Mouse (Mus musculus) thymus, postnatal 0 days (tissue): ENCODE measurements around the gene Por. TPM values are rescaled to one million over a fixed set of nuclear protein-coding genes. Genes with fewer than 3 reads are reported as not detected.

Experiments
- DNase-seq: peaks from one replicate; pipeline ENCODE4 v3.0.0-alpha.2; 2015; ENCODE audit warnings: low spot score
- polyA plus RNA-seq: library from polyadenylated mRNA; unstranded; fragments of >200 nt; fragmentation: Nextera tagmentation; extraction: Ambion mirVana; gene quantifications from 2 replicates; pipeline ENCODE4 v1.2.1, GENCODE M21; 2015

Gene Por
- polyA plus RNA-seq, 1 experiment from 2014 or later = 45.8 TPM

DNA sequence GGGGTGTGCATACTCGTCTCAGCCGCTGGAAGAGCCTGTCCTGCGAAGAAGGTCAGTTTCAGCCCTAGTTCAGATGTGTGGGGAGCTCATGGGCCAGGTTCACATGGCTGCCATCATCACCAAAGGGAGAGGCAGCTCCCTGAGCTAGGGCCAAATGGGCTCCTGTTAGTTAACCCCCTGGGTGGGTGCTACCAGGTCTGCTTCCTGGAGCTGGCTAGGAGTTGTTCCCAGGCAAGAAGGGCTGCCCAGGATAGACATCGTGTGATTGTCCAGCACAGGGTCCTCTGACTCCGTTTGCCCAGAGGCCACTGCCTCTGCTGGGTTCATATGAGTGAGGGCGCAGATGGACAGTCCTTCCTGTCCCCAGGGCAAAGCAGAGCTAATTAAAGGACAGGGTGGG is 56.2 kb downstream of the Por start:
- no peak for DNase-seq

DNA sequence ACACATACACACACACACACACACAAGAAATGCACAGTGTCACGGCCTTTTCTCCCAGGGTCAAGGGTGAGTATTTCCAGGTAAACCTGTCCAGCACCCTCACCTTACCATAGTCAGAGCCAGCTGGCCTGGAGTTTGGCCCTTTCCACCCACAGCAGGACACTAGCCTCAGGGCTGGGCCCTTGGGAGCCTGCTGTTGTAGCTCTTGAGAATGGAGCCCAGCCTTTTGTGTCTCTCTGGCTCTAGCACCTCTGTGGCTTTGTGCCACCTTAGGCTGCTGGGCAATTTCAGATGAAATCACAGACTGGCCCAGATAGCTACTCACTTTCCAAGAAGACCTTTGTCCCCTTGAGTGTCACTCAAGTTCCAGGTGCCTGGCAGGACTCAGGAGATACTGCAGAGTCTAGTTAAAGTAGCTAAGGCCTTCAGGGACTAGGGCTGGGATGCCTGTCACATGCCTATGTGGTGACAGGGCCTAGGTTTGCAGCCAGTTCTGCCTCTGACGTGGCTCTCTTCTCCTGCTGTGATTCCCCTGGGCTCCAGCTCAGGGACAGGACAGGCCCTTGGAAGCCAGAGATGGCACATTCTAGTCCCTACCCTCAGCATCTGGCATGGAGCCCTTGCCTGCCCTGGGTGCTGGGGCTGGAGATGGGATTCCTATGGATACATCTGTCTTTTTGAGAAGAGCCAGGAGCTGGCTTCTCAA is 57.0 kb downstream of the Por start:
- DNase-seq = no peak

DNA sequence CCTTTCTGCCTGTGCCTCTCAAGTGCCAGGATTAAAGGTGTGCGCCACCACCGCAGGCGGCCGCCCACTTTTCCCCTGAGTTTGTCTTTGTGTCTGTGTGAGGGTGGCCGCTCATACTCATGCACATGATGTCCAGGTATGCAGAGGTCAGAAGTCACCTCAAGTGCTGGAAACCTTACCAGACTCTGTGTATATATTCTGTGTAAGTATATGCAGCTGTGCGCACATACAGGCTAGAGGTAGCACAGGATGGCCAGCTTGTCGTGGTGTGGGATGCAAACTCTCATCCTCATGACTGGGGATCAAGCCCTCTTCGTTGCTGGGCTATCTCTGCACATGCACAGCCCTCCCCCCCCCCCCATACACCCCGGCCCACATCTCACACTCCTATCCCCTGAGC is 58.0 kb downstream of the Por start:
- DNase-seq = no peak

DNA sequence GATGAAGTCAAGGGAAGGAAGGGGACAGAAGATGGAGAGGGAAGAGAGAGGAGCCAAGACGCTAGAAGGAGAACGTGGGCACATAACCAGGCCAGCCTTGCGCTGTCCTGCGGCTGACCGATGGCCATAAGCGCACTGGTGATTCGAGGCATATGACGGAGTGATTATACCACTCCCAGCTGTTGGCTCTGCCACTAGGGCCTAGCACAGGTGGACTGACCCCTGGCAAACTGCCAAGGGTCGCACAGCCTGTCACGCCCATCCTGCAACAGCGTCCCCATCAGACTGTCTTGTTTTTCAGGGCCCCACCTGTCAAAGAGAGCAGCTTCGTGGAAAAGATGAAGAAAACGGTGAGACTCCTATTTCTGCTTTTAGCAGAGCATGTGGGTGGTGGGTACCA is 58.5 kb downstream of the Por start:
- DNase-seq = no peak

DNA sequence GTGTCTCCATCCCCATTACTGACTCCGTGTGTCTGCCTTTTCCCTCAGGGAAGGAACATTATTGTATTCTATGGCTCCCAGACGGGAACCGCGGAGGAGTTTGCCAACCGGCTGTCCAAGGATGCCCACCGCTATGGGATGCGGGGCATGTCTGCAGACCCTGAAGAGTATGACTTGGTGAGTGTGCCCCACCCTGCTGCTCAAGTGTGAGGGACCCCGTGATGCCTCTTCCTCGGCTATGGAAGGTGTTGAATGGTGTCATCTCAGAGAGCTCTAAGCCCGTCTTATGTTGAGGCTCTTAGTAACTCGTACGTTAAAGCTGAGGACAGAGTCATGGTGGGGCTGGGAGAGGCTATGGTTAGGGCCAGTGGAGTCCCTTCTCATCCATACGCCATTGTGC is 59.5 kb downstream of the Por start:
- DNase-seq = no peak

DNA sequence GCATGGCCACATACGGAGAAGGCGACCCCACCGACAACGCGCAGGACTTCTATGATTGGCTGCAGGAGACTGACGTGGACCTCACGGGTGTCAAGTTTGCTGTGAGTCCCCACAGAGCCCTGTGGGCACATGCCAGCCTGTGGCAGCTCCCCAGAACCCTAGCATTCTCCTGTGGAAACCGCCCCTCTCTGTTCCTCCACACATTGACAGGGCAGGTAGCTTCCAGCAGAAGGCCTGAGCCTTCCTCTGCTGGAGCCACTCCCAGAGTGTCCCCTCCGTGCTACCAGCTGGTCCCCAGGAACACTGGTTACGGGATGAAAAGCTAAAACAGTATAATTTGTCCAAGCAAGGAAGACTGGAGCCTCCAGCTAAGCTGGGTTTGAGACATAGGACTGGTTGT is 60.4 kb downstream of the Por start:
- no peak for DNase-seq

DNA sequence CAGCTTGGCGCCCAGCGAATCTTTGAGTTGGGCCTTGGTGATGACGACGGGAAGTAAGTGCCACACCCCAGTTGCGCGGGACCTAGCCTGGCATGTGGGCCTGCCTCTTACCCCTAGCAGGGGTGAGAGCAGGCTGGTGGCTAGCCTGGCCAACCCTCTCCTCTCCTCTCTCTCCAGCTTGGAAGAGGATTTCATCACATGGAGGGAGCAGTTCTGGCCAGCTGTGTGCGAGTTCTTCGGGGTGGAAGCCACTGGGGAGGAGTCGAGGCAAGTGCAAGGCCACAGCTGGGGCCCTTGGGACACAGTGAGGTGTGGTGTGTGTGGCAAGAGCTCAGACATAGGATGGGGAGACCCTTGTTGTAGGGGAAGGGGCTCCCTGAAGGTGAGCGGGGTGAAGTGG is 61.1 kb downstream of the Por start:
- no peak for DNase-seq

DNA sequence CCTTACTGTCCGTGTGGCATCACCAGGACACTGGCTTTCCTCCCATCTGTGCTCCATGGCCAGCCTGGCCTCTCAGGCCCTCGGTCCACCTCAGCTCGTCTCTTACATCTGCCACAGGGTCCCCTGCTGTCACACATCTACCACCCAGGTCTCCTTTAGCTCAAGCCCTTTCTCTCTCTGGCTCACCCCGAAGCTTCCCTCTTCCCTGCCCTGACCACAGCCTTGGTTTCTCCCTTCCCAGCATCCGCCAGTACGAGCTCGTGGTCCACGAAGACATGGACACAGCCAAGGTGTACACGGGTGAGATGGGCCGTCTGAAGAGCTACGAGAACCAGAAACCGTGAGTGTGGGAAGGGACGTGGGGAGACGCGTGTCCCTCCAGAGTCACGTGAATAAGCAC is 61.5 kb downstream of the Por start:
- DNase-seq = no peak

DNA sequence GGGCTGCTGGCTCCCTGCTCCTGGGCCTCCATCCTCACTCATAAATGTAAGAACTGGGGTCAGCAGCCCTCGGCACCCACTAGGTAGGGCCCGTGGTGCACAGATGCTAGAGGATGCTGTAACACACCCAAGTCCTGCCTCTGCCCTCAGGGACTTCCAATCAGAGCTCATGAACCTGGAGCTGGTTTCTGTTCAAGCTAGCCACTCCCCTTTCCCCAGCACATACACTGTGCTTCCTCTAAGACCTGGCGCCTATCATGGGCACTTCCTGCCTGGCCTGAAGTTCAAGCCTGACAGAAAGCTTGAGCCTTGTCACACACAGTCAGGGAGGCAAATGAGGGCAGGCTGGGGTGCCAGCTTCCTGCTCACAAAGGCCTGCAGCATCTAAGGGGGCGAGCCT is 63.2 kb downstream of the Por start:
- DNase-seq = no peak

DNA sequence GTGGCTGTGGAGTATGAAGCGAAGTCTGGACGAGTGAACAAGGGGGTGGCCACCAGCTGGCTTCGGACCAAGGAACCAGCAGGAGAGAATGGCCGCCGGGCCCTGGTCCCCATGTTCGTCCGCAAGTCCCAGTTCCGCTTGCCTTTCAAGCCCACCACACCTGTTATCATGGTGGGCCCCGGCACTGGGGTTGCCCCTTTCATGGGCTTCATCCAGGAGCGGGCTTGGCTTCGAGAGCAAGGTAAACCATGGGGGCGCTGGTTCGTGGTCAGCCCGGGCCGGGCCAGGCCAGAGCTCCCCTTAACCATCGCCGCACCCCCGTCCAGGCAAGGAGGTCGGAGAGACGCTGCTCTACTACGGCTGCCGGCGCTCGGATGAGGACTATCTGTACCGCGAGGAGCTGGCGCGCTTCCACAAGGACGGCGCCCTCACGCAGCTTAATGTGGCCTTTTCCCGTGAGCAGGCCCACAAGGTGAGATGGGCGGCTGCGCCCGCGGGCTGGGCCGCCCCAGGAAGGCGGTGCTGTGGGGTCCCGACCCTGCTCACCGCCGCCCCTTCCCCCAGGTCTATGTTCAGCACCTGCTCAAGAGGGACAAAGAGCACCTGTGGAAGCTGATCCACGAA is 64.3 kb downstream of the Por start:
- DNase-seq = no peak

DNA sequence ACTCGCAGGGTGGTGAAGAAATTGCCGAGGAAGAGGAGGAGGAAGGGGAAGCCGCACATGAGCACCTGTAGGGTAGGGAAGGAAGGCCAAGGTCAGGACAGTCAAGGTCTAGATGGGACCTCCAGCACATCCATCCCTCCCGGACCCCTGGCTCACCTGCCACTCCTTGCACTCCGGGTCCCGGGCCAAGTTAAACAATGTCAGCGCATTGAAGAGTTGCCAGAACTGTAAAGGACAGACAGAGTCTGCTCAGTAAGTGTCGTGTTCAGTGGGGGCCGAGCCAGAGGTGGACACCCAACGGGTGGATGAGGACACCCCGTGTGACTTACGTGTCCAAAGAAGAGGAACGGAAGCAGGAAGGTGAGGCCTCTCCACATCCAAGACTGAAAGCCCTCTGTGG is 65.9 kb downstream of the Por start:
- DNase-seq = no peak

DNA sequence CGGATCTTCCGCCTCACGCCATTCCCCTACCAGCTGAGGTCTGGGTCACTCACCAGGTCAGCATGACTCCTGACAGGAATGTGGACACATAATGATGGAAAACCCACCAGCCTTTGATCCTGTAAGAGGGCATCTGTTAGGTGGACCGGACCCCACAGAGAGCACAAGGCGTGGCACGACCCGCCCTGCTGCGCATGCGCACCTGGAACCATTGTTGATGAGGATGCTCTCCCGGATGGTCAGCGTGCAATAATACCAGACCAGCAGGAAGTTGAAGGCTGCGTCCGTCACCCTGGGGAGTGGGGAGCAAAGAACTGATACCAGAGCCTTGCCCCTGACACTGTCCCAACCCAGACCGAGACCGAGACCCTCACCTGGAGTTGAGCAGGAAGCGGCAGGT is 66.7 kb downstream of the Por start:
- DNase-seq = no peak

DNA sequence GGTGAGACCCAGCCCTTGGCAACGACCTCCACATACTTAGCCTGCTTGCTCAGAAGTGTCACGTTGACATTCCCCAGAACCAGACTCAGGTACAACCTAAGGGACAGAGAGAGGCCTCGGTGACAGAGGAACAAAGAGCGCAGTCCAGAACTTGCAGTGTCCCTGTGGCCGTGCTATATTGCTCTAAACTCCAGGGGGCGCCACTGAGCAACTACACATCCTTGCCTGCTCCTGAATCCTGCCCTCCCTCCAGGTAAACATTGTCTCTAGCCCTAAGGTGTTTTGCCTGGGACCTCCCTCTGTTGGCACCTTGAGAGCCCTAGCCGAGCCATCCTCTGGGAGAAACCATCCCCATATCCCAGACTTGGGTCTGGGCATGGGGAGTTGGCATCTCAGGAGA is 67.3 kb downstream of the Por start:
- DNase-seq = no peak

DNA sequence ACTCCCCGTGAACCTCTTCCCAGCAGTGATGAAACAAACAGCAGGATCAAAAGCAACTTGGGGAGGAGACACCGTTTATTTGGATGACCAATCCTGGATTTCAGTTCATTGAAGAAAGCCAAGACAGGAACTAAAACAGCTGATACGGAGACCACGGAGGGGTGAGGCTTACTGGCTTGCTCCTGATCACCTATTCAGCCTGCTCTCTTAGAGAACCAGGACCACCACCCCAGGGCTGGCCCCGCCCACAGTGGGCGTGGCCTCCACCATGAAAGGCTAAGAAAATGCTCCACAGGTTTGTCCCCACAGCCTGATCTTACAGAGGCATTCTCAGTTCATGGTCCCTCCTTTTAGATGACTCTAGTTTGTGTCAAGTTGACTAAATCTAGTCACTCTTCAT is 68.4 kb downstream of the Por start:
- no peak for DNase-seq

DNA sequence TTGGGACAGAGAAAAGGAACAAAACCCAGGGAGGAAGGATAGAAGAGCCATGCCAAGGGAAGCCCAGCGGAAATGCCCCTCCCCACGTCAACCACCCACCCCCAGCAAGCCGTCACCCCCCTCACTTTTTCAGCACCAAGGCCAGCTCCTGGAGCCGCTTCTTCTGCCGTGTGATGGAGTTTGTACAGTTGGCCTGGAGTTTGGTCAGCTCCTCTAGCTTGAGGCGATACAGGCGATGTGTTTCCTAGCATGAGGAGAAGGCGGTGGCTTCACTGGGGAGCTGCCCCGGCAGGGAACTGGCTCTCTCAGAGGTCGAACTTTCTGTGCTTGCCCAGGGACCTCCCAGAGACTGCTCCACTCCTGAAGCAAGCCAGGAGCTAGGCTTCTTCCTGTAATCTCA is 72.3 kb downstream of the Por start:
- DNase-seq = peak; percentile 29

DNA sequence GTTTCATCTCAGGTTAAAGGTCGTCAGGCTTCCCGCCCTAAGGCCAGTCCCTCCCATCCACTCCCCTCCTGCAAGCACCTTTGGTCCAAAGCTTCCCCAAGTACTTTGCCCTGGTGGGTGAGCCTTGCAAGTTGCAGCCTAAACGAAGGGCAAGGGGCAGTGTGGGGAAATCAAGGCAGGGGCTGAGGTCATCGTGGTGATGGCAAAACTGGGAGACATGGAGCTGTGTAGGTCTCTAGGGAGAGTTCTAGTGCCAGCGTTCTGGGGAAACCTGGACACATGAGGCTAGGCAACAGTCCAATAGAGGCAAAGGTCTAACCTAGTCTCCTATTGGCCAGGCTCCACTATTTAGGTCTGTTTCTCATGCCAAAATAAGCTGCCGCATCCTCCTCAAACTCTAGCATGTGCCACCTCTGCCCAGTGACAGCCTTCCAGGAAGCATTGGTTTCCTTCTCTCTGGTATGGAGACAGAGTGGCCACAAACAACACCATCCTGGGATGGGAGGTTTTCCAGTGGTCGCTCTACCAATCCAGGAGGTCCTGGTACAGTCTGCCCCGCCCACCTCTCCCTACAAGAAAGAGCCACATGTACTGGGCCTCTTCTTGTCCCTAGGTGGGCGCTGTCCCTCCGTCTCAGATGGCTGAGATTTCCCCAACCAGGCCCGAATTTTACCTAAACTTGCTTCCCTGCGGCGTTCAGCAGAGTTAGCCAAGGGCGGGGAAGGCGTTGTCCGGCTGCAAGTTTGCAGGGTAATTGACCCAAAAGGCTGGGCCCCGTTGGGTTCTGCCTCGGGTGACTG is 73.3 kb downstream of the Por start:
- no peak for DNase-seq

DNA sequence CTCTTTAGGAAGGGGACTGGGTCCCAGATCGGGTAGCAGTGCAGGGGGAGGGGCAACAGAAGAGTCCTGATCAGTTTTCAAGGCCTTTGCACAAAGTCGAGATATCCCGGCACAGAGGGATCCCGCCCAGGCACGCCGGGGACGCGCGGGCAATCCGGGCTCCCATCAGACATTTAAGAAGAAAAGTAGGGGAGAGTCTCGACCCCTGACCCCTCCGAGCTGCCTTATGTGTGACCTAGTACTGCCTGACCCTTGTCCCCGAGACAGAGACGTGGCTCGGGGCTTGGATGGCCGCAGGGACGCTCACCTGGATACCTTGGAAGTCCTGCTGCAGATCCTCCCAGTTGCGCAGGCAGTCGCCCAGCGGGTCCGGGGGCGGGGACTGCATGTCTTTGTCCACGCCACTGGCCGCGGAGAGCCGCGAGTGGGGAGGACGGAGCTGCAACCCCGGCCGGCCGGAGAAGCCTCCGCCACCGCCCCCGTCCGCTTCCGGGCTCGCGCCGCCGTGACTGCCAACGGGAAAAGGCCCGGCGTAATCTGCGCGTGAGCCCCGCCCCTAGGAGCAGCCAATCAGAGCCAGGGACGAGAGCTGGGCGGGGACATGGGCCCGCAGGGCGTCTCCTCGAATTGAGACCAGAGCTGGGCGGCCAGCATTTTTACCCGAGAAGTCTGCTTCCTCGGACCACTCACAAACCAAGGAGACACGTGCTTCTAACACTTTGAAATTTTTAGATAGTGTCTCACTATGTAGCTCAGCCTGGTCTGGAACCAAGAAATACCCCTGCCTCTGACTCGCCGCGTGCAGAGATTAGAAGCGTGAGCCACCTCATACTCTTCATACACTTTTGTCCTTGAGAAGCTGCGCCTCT is 74.1 kb downstream of the Por start, which contains the start of gene Tmem120a:
Tmem120a (minus strand) TSS at position 708 of the 869 bp plus-strand sequence.
- peak; percentile 90 for DNase-seq

DNA sequence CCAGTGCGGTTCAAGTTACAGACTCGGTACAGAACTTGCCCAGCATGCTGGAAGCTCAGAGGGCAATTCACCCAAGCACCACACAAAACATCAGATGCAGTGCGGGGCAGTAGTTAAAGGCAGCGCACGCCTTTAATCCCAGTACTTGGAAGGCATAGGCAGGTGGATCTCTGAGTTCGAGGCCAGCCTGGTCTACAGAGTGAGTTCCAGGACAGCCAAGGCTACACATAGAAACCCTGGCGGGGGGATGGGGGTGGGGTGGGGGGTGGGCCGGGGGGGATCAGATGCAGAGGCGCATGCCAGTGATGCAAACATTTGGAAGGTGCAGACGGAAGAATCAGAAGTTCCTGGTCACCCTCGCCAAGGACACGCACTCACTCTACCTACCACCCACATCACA is 74.9 kb downstream of the Por start:
- DNase-seq = no peak

DNA sequence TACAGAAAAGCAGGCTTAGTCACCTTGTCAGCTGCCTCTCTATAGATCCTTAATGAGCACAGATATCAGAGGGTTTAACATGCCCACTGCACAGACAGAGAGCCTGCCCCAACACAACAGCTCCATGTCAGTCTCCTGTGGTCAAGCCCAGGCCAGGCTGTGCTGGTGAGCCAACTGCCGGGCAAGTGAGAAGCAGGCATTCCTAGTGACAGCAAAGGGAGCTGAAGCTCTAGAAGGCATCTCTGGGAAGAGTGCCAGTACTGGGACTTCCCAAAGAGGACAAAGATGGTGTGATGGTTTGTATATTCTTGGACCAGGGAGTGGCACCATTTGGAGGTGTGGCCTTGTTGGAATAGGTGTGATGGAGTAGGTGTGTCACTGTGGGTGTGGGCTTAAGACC is 81.2 kb downstream of the Por start:
- no peak for DNase-seq

DNA sequence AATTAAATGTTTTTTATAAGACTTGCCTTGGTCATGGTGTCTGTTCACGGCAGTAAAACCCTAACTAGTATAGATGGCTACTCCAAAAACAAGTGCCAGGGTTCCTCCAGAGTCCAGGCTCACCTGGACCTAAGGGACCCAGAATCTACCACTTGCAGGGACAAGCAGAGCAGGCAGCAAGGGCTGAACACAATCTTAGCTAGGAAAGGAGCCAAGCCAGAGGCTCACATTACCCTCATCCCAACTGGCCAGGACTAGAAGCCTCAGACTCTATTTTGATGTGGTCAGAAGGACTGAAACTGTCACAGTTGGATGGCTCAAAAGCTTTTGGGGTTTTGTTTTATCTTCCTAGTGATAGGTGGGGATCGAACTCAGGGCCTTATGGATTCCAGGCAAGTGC is 81.8 kb downstream of the Por start:
- no peak for DNase-seq

DNA sequence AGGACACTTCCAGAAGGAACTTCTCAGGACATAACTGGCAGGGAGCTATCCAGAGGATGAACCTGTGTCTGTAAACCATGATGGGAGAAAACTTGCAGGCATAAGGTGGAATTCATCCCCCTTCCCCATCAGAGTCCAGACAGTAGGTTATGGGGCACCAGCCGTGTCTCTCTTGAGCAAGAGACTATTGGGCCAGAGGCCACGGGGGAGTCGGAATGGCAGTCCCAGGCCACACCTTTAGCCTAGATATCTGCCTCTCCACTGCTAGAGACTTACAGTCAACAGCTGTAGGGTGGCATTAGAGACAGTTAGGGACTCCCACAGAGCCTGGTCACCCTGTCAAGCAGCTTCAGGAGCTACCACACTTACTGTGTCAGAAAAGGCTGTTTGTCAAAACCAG is 92.0 kb downstream of the Por start:
- no peak for DNase-seq

DNA sequence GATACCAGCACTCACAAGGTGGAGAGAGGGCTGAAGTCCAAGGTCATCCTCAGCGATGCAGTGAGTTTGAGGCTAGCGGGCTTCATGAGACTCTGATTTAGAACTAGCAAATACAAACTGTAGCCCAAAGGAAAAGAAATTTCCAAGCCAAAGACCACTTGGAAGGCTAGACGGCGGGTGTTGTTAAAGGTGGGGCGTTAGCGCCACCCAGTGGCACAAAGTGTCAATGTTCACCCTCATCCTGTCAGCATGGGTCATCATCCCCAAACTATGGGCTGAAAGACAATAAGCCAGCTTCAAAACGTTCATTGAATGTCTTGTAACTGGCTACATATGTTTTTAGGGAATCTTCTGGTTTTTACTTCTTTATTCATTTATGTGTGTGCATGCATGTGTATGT is 93.7 kb downstream of the Por start:
- DNase-seq = peak; percentile 74
